Mouse (Mus musculus): Measurements from ENCODE around the gene Klf16.

GRCm38 (mm10) chr10:80552364-80552763 is 24.8 kb downstream of the Klf16 start:
- TF ChIP-seq CTCF (IDR thresholded peaks at IDR 0.05; ENCODE audit: borderline replicate concordance, control insufficient read depth, extremely low read depth, insufficient read depth, low read length, poor library complexity) (no peak), POLR2A (IDR thresholded peaks at IDR 0.05; ENCODE audit: control insufficient read depth, extremely low read depth, insufficient read depth, low read length, poor library complexity) (no peak)

Data from thymus, adult 2 months (tissue).